Mouse (Mus musculus) testis, postnatal 10 days (tissue): ENCODE results near the gene 1600014C10Rik.
A peak's percentile ranks its signal among the peaks of the same experiment; 100 is the strongest.

ENCODE experiments used
- DNase-seq: peaks from one replicate; pipeline ENCODE4 v3.0.0; 2021; ENCODE audit warnings: low spot score

1600014C10Rik gene

DNA sequence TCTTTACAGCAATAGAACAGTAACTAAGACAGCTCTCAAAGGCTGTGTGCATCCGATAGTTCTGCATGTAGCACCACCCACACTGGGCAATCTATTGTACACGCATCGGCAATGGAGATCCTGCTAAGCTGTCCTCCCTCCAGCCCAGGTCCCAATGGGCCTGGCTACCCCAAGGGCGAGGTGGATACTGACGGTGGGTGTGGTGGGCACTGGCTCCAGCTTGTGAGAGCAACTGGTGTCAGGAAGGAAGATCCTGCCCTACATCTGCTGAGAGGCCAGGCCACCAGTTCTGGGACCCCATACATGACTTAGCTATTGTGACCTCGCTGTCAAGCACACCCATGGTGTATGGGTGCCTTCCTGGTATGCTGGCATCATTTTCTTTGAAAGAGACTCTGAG is 32.7 kb downstream of the 1600014C10Rik start:
- DNase-seq: no peak

DNA sequence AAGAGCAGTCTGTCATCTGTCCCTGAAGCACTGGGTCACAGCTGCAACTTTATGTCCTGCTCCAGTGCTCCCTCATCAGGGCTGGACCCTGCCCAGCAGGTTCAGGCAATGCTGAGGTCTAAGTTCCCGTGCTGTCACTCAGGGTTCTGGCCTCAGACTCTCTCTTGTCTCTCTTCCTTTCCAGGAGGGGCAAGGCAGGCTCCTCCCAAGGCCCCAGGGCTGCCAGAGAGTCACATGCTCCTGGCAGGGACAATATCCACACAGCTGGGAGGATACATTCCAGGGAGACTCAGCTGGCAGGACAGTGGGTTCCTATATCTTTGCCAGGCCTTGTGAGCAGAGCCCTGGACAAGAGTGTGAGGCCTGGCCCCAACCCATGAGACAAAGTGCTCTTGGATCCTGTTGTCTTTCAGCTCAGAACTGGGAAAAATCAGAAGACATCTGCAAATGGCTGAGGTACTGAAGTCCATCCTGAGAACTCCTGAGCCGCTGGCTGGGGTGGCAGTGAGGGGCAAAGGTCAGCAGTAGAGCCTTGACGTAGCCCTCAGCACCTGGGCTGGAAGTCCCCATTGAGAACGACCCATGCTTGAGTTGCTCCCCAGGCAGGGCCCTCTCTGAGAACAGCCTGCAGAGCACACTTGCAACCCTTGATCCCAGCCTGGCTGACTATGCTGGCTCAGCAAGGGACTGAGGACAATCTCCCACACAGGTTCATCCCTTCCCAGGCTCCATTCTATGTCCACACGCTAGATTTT is 34.6 kb downstream of the 1600014C10Rik start:
- peak; percentile 84 for DNase-seq

DNA sequence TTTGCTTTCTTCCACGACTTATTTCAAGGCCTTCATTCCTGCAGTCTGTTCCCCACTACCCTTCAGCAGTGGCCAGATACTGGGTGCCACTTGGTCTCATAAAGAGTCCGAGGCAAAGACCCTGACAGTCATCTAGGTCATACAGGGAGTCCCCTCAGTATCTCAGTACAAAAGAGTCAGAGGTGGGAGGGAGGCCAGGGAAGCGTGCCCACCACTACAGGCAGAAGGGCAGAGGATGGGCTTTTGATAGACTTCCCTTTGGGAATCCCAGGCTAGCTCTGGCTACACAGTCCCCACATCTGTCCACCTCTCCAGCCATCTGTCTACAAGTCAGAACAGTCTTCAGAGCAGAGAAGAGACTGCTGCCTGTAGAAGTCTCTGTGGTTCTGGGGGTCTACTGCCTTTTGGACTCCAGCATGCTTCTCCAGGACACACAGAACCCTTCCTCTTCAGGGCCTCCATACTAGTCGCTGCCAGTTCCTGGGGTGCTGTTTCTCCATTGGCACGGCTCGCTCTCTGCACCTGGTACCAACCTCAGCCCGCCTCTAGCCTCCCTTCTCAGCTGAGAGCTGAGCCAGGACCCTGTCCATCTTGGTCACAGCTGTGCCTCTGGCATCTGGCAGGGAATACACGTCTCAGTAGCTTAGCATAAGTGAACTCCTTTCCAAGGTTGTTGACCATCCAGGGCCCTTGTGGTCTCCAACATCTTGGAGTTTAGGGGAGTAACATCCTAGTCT is 35.8 kb downstream of the 1600014C10Rik start:
- no peak for DNase-seq

DNA sequence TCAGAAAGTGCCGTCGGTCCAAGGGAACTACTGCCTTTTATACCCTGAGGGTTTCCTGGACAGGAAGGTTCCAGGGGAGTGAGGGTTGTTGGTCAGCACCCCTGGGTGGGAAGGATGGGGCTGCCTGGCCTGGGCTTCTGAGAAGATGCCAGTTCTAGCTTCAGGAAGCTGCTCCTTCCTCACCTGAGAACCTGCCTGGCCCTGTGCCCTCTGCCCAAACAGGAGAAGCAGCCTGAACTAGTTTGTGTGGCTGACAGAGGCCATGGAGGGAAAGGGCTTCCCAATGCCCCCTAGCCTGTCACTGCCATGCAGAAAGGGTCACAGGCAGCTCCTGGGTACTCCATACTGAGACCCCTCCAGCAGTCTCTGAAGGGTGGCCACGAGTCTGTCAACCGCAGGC is 36.5 kb downstream of the 1600014C10Rik start:
- no peak for DNase-seq

DNA sequence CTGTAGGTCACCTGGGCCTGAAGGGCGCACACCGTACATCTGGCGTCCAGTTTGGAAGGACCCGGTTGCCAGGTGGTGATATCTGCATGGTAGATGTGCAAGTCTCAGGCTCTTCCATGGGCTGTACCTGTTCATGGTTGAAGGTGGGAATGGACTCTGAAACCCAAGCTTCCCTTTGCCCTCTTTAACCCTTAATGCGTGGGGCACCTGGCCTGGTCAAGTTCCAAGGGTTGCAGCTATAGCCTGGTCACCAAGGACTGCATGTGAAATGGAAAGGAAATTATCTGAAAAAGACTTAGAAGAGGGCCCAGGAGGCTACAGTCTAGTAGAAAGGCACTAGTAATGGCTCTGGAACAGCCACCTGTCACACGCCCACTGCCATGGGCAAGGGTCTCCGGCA is 37.8 kb downstream of the 1600014C10Rik start:
- DNase-seq: no peak

DNA sequence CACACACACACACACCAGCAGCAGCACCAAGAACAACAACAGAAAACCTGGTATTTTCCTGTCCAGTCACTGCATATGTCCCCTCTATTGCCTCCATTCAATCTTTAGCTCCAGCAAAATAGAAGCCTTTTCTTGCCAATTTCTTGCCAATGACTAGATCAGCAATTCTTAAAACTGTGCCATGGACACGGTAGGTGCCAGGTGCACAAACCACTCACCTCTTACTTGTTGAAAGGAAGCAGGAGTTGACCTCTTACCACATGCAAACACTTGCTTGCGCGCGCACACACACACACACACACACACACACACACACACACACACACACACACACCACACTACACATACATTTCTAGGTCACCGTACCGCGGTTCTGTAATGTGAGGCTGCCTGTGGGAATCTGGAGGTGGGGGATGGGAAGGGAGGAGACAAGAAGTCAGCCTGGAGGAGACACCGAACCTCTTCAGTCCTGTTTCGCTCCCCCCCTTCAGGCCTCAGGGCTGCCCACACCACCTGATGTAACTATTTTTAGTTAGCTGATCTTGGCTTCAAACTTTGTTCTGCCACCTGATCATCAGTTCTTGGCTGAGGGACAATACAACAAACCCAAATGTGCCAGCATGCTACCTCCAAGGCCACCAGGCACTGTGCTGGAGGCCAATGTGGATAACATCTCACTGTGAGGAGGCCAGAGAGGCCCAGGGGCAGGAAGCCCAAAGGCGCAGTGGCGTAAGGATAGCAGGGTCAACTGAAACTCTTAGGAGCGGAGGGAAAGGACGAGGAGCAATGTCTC is 41.8 kb downstream of the 1600014C10Rik start:
- no peak for DNase-seq

DNA sequence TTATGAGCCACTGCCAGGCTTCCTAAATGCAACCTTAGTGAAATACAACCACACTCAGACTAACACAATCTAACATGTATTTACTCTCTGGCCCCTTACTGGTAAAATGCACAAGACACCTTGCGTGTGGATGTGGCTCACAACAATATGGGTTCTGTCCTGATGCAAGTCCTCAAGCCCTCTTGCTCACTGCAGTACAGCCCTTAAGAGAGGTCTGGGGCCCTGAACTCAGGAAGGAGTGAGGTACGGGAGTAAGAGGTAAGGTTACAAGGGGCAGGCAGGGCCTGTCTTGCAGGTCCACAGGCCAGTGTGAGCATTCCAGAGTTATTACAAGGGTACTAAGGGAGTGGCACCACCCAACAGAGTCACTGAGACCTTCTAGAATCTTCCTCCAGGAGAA is 43.2 kb downstream of the 1600014C10Rik start:
- no peak for DNase-seq

DNA sequence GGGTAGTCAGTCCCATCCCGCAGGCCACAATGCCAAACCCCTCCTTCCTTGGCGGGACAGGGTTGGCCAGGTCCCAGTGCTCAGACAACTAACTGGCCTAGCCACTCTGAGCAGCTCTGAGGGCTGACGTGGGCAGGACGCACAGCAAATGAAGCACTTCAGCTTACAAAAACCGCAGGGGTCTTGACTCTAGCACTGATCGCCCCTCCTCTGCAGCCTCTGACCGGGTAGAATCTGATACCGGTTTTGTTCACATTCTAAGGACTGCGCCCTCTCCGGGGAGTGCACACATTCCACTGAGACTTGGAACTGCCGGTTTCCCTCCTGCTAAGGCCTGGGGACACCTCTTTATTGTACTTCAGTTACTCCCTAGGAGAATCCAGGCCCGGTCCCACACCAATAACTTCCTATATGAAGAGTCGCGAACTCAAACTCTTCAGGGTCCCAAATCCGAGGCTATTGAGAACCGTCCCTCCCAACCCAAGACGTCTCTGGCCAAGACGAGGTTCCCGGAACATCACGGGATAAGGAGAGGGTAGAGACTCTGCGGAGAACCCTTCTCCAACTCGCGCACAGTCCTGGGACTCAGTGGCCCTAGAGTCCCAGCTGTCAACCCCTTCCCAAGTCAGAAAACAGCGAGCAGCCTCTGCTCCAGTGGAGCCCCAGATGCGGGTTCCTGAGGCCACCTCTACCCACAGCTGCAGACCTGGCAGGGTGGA is 44.3 kb downstream of the 1600014C10Rik start:
- DNase-seq: peak; percentile 85

DNA sequence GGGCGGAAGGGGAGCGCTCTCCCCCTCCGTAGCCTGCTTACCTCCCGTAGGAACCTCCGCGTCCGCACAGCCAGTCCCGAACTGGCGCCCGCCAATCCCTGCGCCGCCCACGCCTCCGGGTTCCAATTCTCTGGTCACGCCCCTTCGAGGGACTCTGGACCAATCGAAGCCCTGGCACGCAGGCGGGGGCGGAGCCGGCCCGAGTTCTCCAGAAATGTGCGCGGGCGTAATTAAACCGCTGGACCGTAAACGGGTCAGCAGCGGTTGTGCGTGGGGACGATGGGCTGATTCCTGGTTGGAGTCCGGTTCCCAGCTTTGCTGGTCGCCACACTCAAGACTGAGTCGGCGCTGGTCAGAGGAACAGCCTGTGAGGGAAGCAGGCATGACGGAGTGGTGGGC is 44.9 kb downstream of the 1600014C10Rik start, which contains the start of gene Plekhf1:
Plekhf1 (minus strand) TSS at position 117 of the 399 bp plus-strand sequence.
- DNase-seq: peak; percentile 97

DNA sequence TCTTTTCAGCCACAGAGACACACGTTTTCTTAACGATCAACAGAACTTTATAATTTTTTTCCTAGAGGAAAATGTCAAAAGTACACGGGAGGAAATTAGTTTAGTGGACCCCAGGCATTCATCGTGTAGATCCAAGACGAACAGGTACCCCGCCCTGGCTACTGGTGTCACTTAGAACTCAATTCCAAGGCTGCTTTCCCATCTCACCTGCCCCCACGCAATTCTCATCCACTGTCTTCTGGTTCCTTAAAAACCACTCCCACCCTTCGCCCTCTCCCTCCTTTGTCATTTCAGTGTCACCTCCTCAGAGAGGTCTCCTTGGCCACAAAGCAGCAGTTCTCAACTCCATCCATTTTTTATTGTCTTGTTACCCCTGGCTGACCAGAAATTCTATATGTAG is 45.3 kb downstream of the 1600014C10Rik start:
- DNase-seq: no peak

DNA sequence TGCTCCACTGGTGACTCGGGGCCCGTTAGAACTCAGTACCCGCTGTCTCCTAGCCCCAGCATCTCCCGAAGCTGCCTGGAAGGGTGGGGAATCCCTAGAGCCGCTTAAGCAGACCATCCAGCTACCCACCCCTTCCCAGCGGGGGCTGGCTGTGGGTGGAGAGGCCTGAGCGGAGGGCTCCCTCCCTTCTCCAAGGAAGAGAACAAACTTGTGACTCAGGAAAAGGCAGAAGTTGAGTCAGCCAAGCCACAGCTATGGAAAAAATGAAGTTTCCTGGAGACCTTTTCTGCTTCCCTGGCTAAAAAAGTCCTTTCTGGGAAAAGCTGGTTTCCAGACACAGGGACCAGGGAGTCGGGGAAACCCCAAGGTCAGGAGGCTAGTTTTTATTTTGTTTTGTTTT is 47.3 kb downstream of the 1600014C10Rik start:
- no peak for DNase-seq

DNA sequence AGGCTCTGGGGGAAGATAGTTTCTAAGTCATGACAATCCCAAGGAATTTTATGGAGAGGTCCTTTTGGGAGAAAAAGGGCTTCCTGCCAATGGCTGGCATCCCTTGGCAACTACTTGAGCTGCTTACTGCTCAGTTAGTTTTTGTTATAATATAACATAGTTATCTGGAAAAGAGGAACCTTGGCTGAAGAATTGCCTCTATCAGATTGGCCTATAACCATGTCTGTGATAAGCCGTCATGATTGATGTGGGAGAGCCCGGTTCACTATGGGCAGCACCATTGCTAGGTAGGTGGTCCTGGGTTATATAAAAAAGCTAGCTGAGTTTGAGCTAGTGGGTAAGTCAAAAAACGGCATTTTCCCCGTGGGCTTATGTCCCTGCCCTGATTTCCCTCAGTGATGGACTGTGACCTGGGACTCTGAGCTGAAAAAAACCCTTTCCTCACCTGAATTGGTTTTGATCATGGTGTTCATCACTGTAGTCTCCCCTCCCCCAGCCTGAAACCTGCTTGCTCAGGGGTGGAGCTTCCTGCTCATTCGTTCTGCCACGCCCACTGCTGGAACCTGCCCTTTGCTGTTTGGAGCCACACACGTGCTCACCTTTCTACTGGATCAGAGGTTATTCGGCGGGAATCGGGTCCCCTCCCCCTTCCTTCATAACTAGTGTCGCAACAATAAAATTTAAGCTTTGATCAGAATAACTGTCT is 53.5 kb downstream of the 1600014C10Rik start:
- DNase-seq: no peak

DNA sequence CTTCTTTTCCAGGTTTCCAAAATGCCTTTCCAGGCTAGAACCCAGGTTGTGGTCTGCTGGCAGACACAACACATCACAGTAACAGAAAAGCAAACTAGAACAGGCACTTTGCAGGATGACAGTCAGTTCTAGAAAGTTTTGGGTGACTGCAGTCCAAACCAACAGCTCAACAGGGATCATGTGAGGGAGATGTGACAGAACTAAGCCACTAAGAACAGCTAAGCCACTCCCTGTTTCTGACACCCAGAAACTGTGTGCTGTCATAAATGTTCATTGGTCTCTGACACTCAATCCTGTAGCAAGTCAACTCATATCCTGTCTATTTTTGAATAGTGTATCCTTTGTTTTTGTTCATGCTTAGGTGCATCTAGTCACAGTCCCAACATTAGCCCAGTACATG is 54.1 kb downstream of the 1600014C10Rik start:
- DNase-seq: no peak

DNA sequence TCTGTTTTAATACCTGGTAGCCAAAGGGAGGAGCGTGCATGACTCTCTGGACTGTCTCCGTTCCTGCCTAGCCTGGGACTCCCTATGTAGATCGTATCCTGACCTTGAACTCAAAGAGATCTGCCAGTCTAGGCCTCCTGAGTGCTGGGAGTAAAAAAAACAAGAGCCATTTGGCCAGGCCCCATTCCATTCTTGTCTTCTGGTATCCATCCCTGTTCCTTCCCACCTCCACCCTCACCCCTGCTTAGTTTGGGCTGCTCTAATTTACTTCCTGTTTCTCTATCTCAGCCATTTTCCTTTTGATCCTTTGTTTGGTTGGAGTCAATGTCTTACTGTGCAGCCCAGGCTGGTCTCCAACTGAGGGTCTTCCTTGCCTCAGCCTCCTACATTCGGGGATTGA is 59.4 kb downstream of the 1600014C10Rik start:
- DNase-seq: no peak
